Mouse (Mus musculus): ENCODE results near the gene Gm13199. TPM values are rescaled to one million over a fixed set of nuclear protein-coding genes. Genes with fewer than 3 reads are reported as not detected.

The Gm13199 gene
- polyA plus RNA-seq, 1 experiment from 2014 or later, result 2.3 TPM

Other genes with a start within 250 kb of the Gm13199 start
- 2.2 and 2.7 TPM in 2 replicates for gene Camk1d, start 148.4 kb downstream of the Gm13199 start, polyA plus RNA-seq (2014; fragmentation: Nextera tagmentation; extraction: Ambion mirVana)
- 81.1 and 92.1 TPM in 2 replicates for gene Nudt5, start 17.9 kb downstream of the Gm13199 start, polyA plus RNA-seq (2014; fragmentation: Nextera tagmentation; extraction: Ambion mirVana)
- gene Cdc123, start 17.8 kb downstream of the Gm13199 start, polyA plus RNA-seq (2014; fragmentation: Nextera tagmentation; extraction: Ambion mirVana), result 311 and 312 TPM in 2 replicates
- gene Sec61a2, start 32.5 kb upstream of the Gm13199 start, polyA plus RNA-seq (2014; fragmentation: Nextera tagmentation; extraction: Ambion mirVana), result 78.1 and 85.9 TPM in 2 replicates
- gene Dhtkd1, start 79.9 kb upstream of the Gm13199 start, polyA plus RNA-seq (2014; fragmentation: Nextera tagmentation; extraction: Ambion mirVana), result 3.8 and 8.4 TPM in 2 replicates
- gene Upf2, start 88.5 kb upstream of the Gm13199 start, polyA plus RNA-seq (2014; fragmentation: Nextera tagmentation; extraction: Ambion mirVana), result 11.9 and 14.4 TPM in 2 replicates